In genomic region chr1:64631526-64631925, GRCm38 (mm10) we compare ENCODE assay signal across 19 mouse cellular contexts.
"Had no signal": no experiment of that assay in that cellular context is flagged by ENCODE, and none has a peak within 500 bp of the region (broad histone marks: within the 10 kb centered on the region; RNA-seq: fewer than 3 reads in every experiment).

No protein-coding gene starts in this region.

- H3K27ac ChIP-seq: kidney, embryonic 15.5 days; limb, embryonic 12.5 days; limb, embryonic 15.5 days; liver, embryonic 14.5 days; macrophage; midbrain, embryonic 12.5 days; midbrain, embryonic 15.5 days; stomach, postnatal 0 days had no signal

- H3K36me3 ChIP-seq: kidney, embryonic 15.5 days; limb, embryonic 12.5 days; limb, embryonic 15.5 days; midbrain, embryonic 12.5 days; midbrain, embryonic 15.5 days had no signal

- DNase-seq: kidney, postnatal 14 days; kidney, postnatal 4 days; left cerebral cortex, postnatal 4 days; liver, postnatal 0 days; lung, embryonic 14.5 days; right cerebral cortex, postnatal 4 days; thymus, adult 2 months; thymus, postnatal 14 days; thymus, postnatal 4 days had no signal

- H3K4me3 ChIP-seq: kidney, embryonic 15.5 days; limb, embryonic 12.5 days; limb, embryonic 15.5 days; midbrain, embryonic 12.5 days; midbrain, embryonic 15.5 days had no signal

- H3K27me3 ChIP-seq: kidney, embryonic 15.5 days; limb, embryonic 12.5 days; limb, embryonic 15.5 days; midbrain, embryonic 12.5 days; midbrain, embryonic 15.5 days had no signal

- H3K9me3 ChIP-seq: kidney, embryonic 15.5 days; limb, embryonic 12.5 days; limb, embryonic 15.5 days; midbrain, embryonic 12.5 days; midbrain, embryonic 15.5 days had no signal

- H3K4me2 ChIP-seq: kidney, embryonic 15.5 days; limb, embryonic 12.5 days; limb, embryonic 15.5 days; liver, embryonic 11.5 days; lung, embryonic 14.5 days; midbrain, embryonic 12.5 days; midbrain, embryonic 15.5 days had no signal

- ATAC-seq: liver, postnatal 0 days; lung, postnatal 0 days; midbrain, embryonic 15.5 days had no signal

- H3K4me1 ChIP-seq: kidney, embryonic 15.5 days; limb, embryonic 12.5 days; limb, embryonic 15.5 days; midbrain, embryonic 12.5 days; midbrain, embryonic 15.5 days had no signal

- H3K9ac ChIP-seq: kidney, embryonic 15.5 days; limb, embryonic 12.5 days; limb, embryonic 15.5 days; liver, embryonic 14.5 days; liver, postnatal 0 days; lung, embryonic 14.5 days; midbrain, embryonic 12.5 days; midbrain, embryonic 15.5 days had no signal
